Mouse (Mus musculus) lung, adult 18-20 months (tissue): ENCODE data around the gene Gm21750.
"Not testable (repeated sequence)": the region's sequence is repeated elsewhere in the genome, so short reads cannot be mapped to it uniquely, and the experiment has no call there.

Experiments
- DNase-seq, 2 experiments: peaks; one replicate each; pipeline ENCODE4 v3.0.0; 2022; ENCODE audit warnings: mixed read lengths in 2 of 2

Gm21750 gene

GRCm38 (mm10) chr14:73660925-73661324 lies at the start of gene Gm21750:
Gm21750 (plus strand) TSS chr14:73661225.
- DNase-seq: not testable (repeated sequence)

DNA sequence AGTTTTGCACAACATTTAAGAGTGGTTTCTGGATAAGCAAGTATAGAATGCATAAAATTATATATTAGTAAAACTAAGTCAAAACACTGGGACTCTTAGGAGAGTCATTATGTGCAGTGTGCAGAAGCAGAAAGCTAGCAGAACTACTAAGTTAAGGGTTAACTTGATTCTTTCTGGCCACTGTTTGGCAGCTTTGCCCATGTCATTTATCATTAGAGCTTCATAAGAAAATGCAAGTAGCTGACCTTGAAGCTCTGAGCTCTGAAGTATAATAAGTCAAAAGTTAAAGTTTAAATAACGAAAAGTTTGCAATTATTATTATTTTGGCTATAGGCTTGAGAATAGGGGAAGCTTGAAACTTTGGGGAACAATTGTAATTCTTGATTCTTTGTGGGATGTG lies 46.1 kb upstream of the Gm21750 start:
- DNase-seq: not testable (repeated sequence)

DNA sequence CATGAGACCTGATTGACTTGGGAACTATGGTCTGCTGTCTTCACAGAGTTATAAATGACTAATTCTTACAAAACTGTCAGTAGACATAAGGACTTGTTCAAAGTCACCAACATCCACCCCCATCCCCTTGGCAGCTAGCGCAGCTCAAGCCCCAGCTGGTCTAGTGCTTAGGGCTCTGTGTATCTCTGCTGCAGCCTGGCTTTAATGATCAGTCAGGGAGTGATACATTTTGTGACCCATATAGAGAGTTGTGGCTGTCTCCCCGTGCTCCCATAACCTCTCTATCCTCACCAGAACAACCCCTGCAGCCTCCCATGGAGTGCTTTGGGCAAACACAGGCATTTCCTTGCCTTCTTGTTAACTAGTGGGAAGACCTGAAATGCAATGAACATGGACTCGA lies 40.1 kb upstream of the Gm21750 start:
- no peak for DNase-seq

DNA sequence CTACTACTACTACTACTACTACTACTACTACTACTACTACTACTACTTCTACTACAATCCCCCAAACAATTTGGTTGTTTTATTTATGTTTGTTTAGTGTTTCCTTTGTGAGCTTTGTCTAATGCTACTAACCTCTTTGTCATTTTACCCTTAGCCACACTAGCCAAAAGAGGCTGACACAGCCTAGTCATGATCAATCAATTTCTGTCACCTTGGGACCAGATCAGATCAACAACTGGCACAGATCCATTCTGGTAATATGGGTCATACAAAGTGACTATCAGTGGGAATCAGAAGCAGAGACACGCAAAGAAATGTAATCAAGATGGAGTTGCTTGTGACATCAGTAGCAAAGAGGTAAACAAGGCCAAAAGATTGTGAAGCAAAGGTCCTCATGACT lies 38.0 kb upstream of the Gm21750 start:
- DNase-seq: no peak

DNA sequence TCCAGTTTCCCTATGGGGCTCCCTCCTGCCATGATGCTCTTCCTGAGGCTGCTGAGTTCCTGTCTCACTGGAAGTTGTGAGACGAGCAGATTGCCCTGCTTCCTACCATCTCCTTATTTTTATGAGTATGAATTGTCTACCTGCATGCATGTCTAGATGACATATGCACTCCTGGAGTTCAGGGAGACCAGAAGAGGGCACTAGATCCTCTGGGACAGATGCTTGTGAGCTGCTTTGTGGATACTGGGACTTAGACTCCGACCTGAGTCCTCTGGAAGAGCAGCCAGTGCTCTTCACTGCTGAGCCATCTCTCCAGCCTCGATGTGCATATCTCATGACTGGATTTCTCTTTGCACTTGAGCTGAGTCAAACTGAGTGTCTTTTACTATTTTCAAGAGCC lies 35.6 kb upstream of the Gm21750 start:
- DNase-seq: no peak

DNA sequence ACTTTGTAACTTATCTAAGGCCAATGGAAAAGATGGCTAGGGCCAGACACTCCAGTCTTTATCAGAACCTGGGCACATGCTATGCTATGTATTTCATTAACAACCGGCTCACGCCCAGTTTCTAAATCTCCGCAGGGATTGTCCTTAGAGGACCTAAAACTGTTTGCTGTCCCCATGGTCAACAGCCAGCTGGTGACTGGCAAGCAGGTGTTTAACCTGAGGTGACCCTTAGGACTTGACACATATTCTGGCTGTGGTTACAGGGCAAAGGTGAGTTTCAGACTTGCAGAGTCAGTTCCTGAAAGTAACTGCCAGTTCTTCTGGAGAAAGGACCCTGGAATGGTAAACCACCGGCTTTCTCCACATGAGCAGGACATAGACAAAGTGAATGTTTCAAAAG lies 29.5 kb upstream of the Gm21750 start:
- DNase-seq: no peak

- peak in 1 of 2 experiments; percentile 3 for DNase-seq
These were observed 28.3 kb upstream of the Gm21750 start for GRCm38 (mm10) chr14:73632648-73633263.

DNA sequence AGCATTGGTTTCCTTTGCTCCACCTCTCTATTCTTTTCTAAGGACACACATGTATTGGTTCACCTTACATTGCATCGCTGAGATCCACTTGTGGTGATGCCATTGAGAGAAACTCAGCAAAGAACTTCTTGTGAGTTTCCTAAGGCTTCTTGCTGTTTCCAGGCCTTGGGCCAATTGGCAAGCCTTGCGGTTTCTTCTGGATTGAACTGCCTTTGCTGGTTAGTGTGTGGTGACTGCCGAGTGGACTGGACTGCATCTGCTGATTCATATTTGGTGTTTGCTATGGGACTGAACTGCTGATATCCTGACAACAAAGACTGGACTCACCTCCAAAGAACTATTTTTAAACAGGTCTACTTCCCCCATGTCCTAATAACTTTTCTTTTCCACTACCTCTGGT lies 26.7 kb upstream of the Gm21750 start:
- DNase-seq: no peak

DNA sequence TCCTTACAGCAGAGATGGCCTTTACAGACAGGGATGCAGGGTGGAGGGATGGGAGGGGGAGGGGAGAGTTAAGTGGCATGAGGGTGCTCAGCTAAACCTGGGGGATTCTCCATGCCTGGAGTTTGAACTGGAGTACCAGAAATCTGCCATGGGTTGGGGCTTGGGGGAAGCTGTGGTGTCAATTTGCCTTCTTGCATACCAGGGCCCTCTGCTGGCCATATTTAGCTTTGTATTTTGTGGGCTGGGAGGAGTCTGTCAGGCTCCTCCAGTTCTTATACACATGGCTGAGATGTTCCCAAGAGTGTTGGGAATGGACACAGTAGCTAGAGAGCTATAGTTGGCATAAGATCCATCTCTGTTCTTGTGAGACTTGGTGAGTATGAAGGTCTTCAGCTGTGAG lies 23.6 kb upstream of the Gm21750 start:
- DNase-seq: no peak

DNA sequence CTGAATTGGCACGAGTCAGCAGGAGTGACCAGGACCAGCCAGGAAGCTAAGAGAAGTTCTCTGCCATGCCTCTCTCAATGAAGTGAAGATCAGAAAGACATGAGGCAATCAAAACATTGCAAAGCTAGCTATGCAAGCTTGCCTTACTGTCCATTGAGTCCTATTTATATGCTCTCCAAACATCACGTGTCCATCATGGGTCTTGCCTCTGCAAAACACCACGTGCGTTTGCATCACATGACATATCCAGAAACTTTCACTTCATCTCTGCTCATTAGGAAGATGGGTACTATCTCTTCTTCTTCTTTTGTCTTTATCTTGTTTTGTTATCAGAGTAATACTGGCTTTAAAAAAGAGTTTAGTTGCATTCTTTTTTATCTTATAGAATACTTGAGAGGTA lies 10.8 kb upstream of the Gm21750 start:
- DNase-seq: no peak

GRCm38 (mm10) chr14:73670091-73670490 lies 9.1 kb downstream of the Gm21750 start:
- no peak for DNase-seq

- no peak for DNase-seq
These were observed 26.7 kb downstream of the Gm21750 start for GRCm38 (mm10) chr14:73687726-73688125.

DNA sequence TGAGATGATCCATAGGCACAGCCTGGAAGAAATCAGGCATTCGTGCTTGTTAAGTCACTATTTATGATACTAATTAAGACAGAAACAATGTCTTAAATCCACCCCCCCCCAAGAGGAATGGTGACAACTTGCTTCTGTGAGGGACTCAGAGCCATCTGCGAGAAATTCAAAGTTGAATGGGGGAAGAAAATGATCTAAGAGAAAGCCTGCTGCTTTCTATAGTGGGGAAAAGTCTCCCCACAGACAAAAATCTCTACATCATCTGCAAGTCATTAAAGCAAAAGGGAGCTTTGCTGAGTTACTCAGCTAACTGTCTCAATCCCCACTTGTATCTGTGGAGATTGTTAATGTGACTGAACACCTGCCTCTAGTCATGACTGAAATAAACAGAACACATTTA lies 27.4 kb downstream of the Gm21750 start:
- no peak for DNase-seq

DNA sequence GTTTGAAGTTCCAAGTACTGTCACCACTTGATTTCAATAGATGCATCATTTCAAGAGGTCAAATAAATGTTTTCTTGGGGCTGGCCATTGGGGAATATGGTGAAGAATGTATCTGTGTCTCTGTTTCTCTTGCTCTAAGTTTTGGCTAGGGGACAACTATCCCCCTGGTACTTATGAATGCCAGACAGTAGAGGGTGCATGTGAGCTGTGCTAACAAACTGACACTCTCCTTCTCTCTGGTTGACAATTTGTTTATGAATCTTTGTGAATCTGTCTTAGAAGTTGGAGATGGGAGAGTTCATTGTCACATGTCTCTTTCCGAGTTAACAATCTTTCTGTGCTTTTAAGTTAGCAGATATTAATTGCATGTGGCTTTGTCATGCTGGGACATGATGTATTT lies 39.2 kb downstream of the Gm21750 start:
- DNase-seq: no peak

- DNase-seq: no peak
These were observed 48.5 kb downstream of the Gm21750 start for GRCm38 (mm10) chr14:73709412-73710110.
